Mouse (Mus musculus) midbrain, embryonic 16.5 days (tissue): ENCODE measurements around the gene Stpg2. TPM values are rescaled to one million over a fixed set of nuclear protein-coding genes. Genes with fewer than 3 reads are reported as not detected.

ENCODE experiments used
- ATAC-seq: fragments of 200-750 bp; cut with Nextera tagmentation; 2 replicates; pipeline ENCODE4 v1.8.0; 2017; ENCODE audit warnings: moderate TSS enrichment
- H3K27ac ChIP-seq: fragments of 300-500 bp; sonication (generic); 2 replicates; pipeline ENCODE4 v1.5.1; 2014; ENCODE audit warnings: mild to moderate bottlenecking, low read length, mixed read lengths
- H3K27me3 ChIP-seq: fragments of 300-500 bp; sonication (generic); 2 replicates; pipeline ENCODE4 v1.6.1; 2014; ENCODE audit warnings: low read depth, low read length, mixed read lengths; ENCODE audit not compliant: control insufficient read depth, insufficient read depth
- H3K36me3 ChIP-seq: fragments of 300-500 bp; sonication (generic); 2 replicates; pipeline ENCODE4 v1.6.1; 2014; ENCODE audit warnings: mild to moderate bottlenecking, low read length, moderate library complexity, mixed read lengths; ENCODE audit not compliant: control insufficient read depth, insufficient read depth
- H3K4me1 ChIP-seq: fragments of 300-500 bp; sonication (generic); 2 replicates; pipeline ENCODE4 v1.6.1; 2014; ENCODE audit warnings: mild to moderate bottlenecking, low read length, mixed read lengths; ENCODE audit not compliant: control insufficient read depth, insufficient read depth
- H3K4me2 ChIP-seq: fragments of 300-500 bp; sonication (generic); 2 replicates; pipeline ENCODE4 v1.6.1; 2014; ENCODE audit warnings: mild to moderate bottlenecking, low read length, mixed read lengths
- H3K4me3 ChIP-seq: fragments of 300-500 bp; sonication (generic); 2 replicates; pipeline ENCODE4 v1.5.1; 2014; ENCODE audit warnings: low read depth, mild to moderate bottlenecking, low read length, moderate library complexity, mixed read lengths
- H3K9ac ChIP-seq: fragments of 300-500 bp; sonication (generic); 2 replicates; pipeline ENCODE4 v1.6.1; 2014; ENCODE audit warnings: low read depth, low read length, mixed read lengths
- H3K9me3 ChIP-seq: fragments of 300-500 bp; sonication (generic); replicated peaks from 2 replicates; pipeline ENCODE4 v1.6.1; 2014; ENCODE audit warnings: mild to moderate bottlenecking, low read length, mixed read lengths; ENCODE audit not compliant: control insufficient read depth, poor library complexity, severe bottlenecking
- WGBS: fragments of 180-500 bp; shearing (Covaris S2); extraction: QIAGEN DNeasy Blood & Tissue Kit; methylation state at CpG from one replicate; pipeline ENCODE4 v1.1.7; 2014; 5-methylcytosine and 5-hydroxymethylcytosine counted together
- polyA plus RNA-seq: library from polyadenylated mRNA; unstranded; fragments of >200 nt; fragmentation: Nextera tagmentation; extraction: Ambion mirVana; gene quantifications from 2 replicates; pipeline ENCODE4 v1.2.1, GENCODE M21; 2015

Gene Stpg2
- polyA plus RNA-seq = 0.09 TPM in 1 of 2 replicates, not detected in the other

DNA sequence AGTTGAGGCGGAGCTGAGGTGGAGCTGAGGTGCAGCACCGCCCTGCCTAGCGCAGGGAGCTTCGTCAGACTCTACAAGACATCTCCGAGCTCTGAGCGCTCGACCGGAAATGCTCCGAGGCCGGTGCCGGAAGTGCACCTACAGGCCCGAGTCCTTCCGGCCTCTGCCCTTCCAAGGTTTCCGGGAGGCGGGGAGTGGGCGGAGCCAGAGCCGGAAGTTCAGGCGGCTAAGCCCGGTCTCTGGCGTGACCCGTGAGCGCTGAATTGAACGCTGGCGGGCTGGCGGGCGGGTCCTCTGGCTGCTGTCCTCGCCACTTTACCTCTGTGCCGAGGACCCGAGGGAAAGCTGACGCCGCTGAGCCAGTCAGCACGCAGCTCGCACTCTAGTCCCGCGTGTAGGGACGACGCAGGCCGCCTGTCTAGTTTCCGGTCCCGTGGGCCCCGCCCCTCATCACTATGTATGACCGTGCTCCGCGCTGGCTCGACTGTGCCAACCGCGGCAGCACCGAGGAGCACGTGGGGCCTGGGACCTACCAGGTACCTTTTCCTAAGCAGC lies at the start of gene Stpg2:
Gene Stpg2, plus strand, starts transcription at position 251 of the 555 bp plus-strand sequence.
- Histone ChIP-seq H3K4me1 (0 out of 2 replicates have a peak, but pooled peaks cover 2% of the 10 kb centered on the region), H3K9me3 (no peaks in the 10 kb centered on the region), H3K4me3 (peak within 1 kb of the TSS; percentile 70), H3K27ac (peak within 1 kb of the TSS; percentile 97), H3K27me3 (peaks cover 24% of the 10 kb centered on the region), H3K4me2 (peak within 1 kb of the TSS; percentile 79), H3K9ac (peak within 1 kb of the TSS; percentile 81), H3K36me3 (no peaks in the 10 kb centered on the region)
- WGBS = under 1% methylated on average over 49 of the region's 49 CpGs
- peak; percentile 100 for ATAC-seq

DNA sequence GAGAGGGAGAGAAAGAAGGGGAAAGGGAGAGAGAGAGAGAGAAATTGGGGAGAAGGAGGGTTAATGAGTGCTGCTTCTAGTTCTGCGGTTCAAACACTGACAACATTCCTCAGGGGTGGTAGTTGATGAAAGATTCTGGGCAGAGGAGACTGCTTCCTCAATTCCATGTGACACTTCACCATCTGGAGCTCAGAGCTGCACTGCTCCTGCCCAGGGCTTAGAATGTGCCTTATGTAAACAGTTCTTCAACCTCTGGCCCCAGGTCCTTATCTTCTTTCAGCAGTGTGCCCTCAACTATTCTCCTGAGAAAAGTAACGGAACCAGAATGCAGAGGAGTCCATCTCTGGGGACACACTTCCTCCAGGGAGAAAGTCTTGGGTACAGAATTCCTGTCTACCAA lies 43.3 kb upstream of the Stpg2 start:
- WGBS = 71% methylated on average over 2 of the region's 2 CpGs
- no peak for ATAC-seq
- Histone ChIP-seq H3K4me1 (no peaks in the 10 kb centered on the region), H3K9me3 (no peaks in the 10 kb centered on the region), H3K36me3 (no peaks in the 10 kb centered on the region), H3K4me2 (no peak overlapping the region), H3K27me3 (no peaks in the 10 kb centered on the region), H3K27ac (no peak overlapping the region), H3K4me3 (no peak overlapping the region), H3K9ac (no peak overlapping the region)

DNA sequence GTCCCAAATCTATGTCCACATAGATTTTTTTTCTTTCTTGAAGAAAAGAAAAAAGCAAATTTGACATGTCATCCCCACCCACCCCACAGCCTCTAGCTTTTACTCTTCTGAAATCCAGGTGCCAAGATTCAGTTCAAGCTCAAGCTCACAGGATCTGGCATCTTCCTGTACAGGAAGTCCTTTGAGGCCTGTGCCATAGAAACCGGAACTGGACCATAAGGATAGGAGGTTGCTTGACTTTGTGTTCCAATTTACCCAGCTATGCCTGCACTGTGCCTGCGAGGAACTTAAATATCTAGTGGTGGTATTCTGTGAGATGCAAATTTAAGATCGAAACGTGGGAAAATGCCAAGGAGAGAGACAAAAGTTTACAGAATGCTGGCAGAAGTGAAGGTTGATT lies 42.8 kb upstream of the Stpg2 start:
- no peak for ATAC-seq
- H3K4me2 ChIP-seq = no peak overlapping the region
- H3K36me3 ChIP-seq = no peaks in the 10 kb centered on the region
- 81% methylated on average over 4 of the region's 4 CpGs for WGBS
- H3K4me3 ChIP-seq = no peak overlapping the region
- no peaks in the 10 kb centered on the region for H3K4me1 ChIP-seq
- no peaks in the 10 kb centered on the region for H3K9me3 ChIP-seq
- H3K9ac ChIP-seq = no peak overlapping the region
- H3K27ac ChIP-seq = no peak overlapping the region
- no peaks in the 10 kb centered on the region for H3K27me3 ChIP-seq

DNA sequence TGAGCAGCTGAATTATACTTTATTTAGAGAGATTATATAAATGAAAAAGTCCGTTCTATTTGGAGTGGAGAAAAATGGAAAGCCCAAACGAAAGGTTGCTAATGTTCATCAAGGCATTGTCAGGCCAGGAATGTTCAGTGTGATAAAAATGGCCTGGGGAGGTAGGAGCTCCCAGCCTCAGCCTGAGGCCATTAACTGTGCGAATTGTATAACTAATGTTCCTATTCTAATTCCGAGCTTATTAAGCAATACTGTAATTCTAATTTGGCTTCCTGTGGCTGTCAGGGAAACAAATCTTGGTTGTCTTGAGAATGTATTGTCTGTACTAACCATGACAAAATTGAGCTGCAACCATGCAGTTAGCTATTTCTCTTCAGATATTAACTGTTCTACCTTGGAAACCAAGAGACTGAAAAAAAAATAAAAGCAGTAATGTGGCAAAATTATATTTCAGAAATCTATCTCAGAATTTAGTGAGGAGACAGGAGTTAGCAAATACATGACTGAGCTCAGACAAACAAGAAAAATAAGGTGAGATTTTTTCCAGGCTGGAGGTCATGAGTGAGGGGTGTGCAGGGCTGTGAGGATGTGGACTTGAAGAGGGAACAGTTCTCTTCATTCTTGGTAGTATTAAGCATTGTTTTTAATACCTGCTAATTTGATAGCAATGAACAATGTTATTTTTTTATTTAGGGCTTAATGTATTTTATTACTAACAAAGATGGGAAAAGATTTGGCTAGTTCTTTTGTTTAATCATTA lies 36.8 kb upstream of the Stpg2 start:
- 32% methylated on average over 4 of the region's 4 CpGs for WGBS
- peak; percentile 45; the same call in 1 of the 2 replicates for ATAC-seq
- Histone ChIP-seq H3K27ac (no peak overlapping the region), H3K4me2 (no peak overlapping the region), H3K4me1 (peaks cover 6% of the 10 kb centered on the region; the same call in 1 of the 2 replicates), H3K27me3 (no peaks in the 10 kb centered on the region), H3K9ac (no peak overlapping the region), H3K36me3 (no peaks in the 10 kb centered on the region), H3K4me3 (no peak overlapping the region), H3K9me3 (no peaks in the 10 kb centered on the region)

DNA sequence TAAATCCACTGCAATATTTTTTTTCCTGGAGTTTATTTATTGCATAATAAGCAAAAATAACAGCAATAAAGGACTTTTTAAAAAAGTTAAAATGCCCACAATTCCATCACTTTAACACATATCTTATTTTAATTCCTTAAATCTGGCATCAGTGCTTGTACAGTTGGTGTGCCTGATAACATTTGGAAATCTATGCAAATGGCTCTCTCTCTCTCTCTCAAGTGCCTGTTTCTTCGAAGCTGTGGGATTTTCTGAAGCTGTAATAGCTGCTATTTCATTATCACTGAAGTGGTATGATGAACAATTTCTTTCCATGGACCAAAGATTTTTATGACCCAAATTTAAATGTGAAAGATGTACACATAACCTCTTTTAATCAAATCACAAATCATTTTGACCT lies 35.8 kb upstream of the Stpg2 start:
- no peaks in the 10 kb centered on the region for H3K9me3 ChIP-seq
- ATAC-seq = no peak
- no peak overlapping the region for H3K9ac ChIP-seq
- H3K4me2 ChIP-seq = no peak overlapping the region
- no peaks in the 10 kb centered on the region for H3K27me3 ChIP-seq
- no peaks in the 10 kb centered on the region for H3K36me3 ChIP-seq
- 21% methylated on average over 1 of the region's 1 CpGs for WGBS
- peaks cover 6% of the 10 kb centered on the region; the same call in 1 of the 2 replicates for H3K4me1 ChIP-seq
- no peak overlapping the region for H3K27ac ChIP-seq
- no peak overlapping the region for H3K4me3 ChIP-seq

DNA sequence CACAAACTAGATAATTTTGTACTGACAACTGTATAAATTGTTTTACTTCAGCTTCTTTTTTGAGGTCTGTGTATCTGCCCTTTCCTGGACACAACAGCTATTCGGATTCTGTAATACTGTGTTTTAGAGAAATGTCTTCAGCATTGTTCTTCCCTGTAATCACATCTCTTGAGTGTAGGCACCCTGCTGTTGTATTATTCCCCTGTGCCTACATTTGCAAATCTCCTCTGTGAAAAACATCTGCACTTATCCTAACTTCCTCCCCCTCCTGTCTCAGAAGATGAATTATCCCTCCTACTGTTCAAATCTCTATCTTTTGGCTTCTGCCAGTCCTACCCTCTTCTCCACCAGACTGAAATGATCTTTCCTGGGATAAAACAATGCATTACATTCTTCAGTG lies 28.6 kb upstream of the Stpg2 start:
- Histone ChIP-seq H3K9me3 (peaks cover 6% of the 10 kb centered on the region; the same call in 1 of the 2 replicates), H3K27me3 (no peaks in the 10 kb centered on the region), H3K4me2 (no peak overlapping the region), H3K4me3 (no peak overlapping the region), H3K9ac (no peak overlapping the region), H3K36me3 (no peaks in the 10 kb centered on the region), H3K27ac (no peak overlapping the region), H3K4me1 (no peaks in the 10 kb centered on the region)
- ATAC-seq = no peak
- WGBS = 23% methylated on average over 1 of the region's 1 CpGs

DNA sequence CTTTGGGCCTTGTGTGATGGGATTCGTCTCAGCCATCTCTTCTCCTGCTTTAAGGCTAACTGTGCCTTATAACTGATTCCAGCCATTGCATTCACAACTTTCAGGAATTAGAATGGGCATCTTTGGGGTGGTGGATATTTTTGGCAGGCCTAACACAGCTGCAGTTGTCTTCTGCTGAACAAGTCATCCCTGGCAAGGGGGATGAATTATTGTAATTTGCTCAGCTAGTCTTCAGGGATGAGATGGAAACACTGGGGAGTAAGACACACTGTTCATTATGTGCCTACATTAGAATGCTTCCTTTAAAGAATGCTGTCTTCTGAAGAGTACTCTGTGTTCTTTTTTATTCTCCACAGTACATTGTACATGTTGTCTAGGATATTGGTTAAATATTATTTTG lies 14.0 kb upstream of the Stpg2 start:
- no peaks in the 10 kb centered on the region for H3K4me1 ChIP-seq
- no peaks in the 10 kb centered on the region for H3K36me3 ChIP-seq
- no peak overlapping the region for H3K9ac ChIP-seq
- H3K27ac ChIP-seq = no peak overlapping the region
- WGBS = 57% methylated on average over 1 of the region's 1 CpGs
- H3K4me3 ChIP-seq = no peak overlapping the region
- no peaks in the 10 kb centered on the region for H3K9me3 ChIP-seq
- no peak overlapping the region for H3K4me2 ChIP-seq
- no peak for ATAC-seq
- no peaks in the 10 kb centered on the region for H3K27me3 ChIP-seq

DNA sequence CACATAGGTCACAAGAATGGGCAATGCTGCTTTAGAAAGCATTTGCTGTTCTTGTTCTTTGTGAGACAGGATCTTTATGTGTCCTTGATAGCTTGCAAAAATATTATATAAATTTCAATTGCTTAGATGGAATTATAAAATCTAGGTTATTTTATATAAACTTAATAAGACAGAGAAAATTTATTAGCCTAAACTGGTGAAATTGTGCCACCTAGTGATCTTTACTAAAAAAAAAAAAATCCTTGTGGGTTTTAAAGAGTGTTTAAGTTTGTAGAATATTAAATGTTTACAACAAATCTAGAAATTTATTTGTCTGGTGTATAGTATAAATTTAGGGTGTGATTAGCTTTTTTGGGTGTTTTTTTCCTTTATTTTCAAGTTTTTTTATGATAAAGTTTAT lies 11.6 kb upstream of the Stpg2 start:
- Histone ChIP-seq H3K27me3 (no peaks in the 10 kb centered on the region; the same call in 1 of the 2 replicates), H3K4me1 (no peaks in the 10 kb centered on the region), H3K9me3 (no peaks in the 10 kb centered on the region), H3K27ac (no peak overlapping the region), H3K9ac (no peak overlapping the region), H3K4me2 (no peak overlapping the region), H3K36me3 (no peaks in the 10 kb centered on the region), H3K4me3 (no peak overlapping the region)
- ATAC-seq = no peak

DNA sequence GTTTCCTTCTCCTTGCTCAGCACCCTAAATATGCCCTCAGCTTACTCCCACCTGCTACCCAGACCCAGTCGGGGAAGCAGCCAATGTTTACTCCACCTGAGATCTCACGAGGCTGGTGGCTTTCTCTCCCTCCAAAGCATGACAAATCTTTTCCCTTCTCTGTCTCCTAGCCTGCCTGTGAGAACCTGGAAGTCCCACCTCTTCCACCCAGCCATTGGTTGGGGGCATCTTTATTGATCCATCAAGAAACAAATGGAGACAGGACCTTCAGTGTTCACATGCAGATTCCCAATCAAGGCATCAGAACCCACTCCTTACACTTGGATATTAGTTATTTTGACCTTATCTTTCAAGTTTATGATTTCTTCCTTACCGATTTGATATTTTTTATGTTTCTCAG lies 7.1 kb upstream of the Stpg2 start:
- H3K9ac ChIP-seq = no peak overlapping the region
- H3K9me3 ChIP-seq = no peaks in the 10 kb centered on the region

More for the DNA sequence above, 7.1 kb upstream of the Stpg2 start:
- H3K36me3 ChIP-seq = no peaks in the 10 kb centered on the region
- H3K27ac ChIP-seq = no peak overlapping the region
- WGBS = 60% methylated on average over 3 of the region's 3 CpGs
- peaks cover 16% of the 10 kb centered on the region for H3K27me3 ChIP-seq
- H3K4me1 ChIP-seq = no peaks in the 10 kb centered on the region
- H3K4me2 ChIP-seq = no peak overlapping the region
- no peak for ATAC-seq
- H3K4me3 ChIP-seq = no peak overlapping the region
